Mouse (Mus musculus) erythroblast, embryonic 14.5 days (primary cell): ENCODE measurements around the gene 1110008P14Rik. TPM values are rescaled to one million over a fixed set of nuclear protein-coding genes. Genes with fewer than 3 reads are reported as not detected.
A peak's percentile ranks its signal among the peaks of the same experiment; 100 is the strongest.

Experiments
- H3K27me3 ChIP-seq: 2 replicates; pipeline ENCODE4 v1.6.1; 2012; ENCODE audit warnings: inconsistent platforms; ENCODE audit not compliant: control insufficient read depth
- H3K36me3 ChIP-seq: 2 replicates; pipeline ENCODE4 v1.6.1; 2012; ENCODE audit warnings: mild to moderate bottlenecking, inconsistent platforms; ENCODE audit not compliant: control insufficient read depth
- H3K4me1 ChIP-seq: 2 replicates; pipeline ENCODE4 v1.6.1; 2012; ENCODE audit warnings: inconsistent platforms; ENCODE audit not compliant: control insufficient read depth
- H3K4me3 ChIP-seq: replicated peaks from 2 replicates; pipeline ENCODE3; 2012; ENCODE audit warnings: moderate library complexity, mild to moderate bottlenecking, inconsistent platforms
- H3K9me3 ChIP-seq: 2 replicates; pipeline ENCODE4 v1.6.1; 2012; ENCODE audit warnings: low read length, inconsistent platforms, mixed read lengths; ENCODE audit not compliant: control insufficient read depth
- GATA1 ChIP-seq: IDR thresholded peaks from 2 replicates; pipeline ENCODE4 v1.6.1; 2012; ENCODE audit warnings: low read length, inconsistent platforms, mixed read lengths
- TAL1 ChIP-seq: IDR thresholded peaks from 3 replicates; pipeline ENCODE4 v1.6.1; 2012; ENCODE audit warnings: low read length, inconsistent platforms, mixed read lengths
- polyA plus RNA-seq: library from polyadenylated mRNA; stranded (reverse); fragments of >175 nt; gene quantifications from 2 replicates; pipeline ENCODE4 v1.2.3, GENCODE M21; 2012

The 1110008P14Rik gene
- polyA plus RNA-seq, 1 experiment, result 38.6 TPM

GRCm38 (mm10) chr2:32413936-32414335 is 32.2 kb upstream of the 1110008P14Rik start:
- H3K4me3 ChIP-seq, result no peak overlapping the region
- no peaks in the 10 kb centered on the region for H3K9me3 ChIP-seq
- TF ChIP-seq TAL1 (no peak), GATA1 (no peak)
- peaks cover 55% of the 10 kb centered on the region for H3K36me3 ChIP-seq
- H3K4me1 ChIP-seq, result peaks cover 8% of the 10 kb centered on the region
- H3K27me3 ChIP-seq, result no peaks in the 10 kb centered on the region

DNA sequence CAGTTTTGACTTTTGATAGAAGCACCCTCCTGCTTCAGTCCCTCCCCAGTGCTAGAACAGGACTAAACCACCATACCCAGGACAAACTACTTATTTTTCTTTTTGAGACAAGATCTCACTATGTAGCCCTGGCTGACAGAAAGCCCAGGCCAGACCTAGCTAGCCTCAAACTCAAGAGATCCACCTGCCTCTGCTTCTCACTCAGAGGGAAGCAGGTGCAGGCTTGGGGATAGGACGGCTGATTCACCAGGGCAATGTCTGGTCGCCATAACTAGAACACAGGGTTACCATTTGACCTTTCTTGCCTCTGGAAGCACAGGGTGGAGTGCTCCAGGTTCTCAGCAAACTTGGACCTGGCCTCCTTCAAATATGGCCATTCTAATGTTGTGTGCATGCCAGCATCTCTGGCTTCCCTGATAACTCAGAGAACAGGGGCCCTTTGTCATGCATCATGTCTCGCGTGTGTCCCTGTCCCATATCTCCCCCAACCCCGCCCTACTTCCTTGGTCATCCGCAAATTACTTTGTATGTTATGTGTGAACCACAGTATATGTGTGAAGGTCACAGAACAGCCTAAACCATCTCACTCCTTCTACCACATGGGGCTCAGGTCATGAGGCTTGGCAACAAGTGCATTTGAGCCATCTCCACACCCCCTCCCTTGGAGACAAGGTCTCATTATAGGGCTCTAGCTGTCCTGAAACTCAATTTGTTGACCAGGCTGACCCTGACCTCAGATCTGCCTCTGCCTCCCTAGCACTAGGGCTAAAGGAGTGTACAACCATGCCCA is 31.2 kb upstream of the 1110008P14Rik start:
- TF ChIP-seq GATA1, result no peak
- TF ChIP-seq TAL1, result no peak

DNA sequence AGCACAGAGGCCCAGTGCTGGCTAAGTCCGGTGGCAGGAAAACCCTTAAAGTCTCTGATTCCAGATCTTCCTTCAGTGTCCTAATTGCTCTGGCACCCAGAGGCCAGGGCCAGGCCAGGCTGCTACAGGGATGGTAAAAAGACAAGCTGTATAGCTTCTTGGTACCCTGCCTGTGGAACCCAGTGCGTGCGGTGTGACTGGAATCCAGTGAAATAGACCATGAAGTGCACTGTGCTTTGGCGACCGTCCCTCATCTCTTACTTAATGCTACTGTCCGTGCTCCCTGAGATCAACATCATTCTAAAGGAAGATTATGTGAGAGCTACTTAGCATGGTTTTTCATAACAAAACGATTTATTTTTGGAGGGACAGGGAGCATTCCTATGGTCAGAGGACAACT is 29.7 kb upstream of the 1110008P14Rik start:
- no peak for TF ChIP-seq TAL1
- TF ChIP-seq GATA1, result no peak
- peaks cover 2% of the 10 kb centered on the region for H3K9me3 ChIP-seq
- H3K27me3 ChIP-seq, result no peaks in the 10 kb centered on the region
- H3K4me1 ChIP-seq, result peaks cover 8% of the 10 kb centered on the region
- H3K36me3 ChIP-seq, result peaks cover 30% of the 10 kb centered on the region
- no peak overlapping the region for H3K4me3 ChIP-seq

More for the DNA sequence above, 31.2 kb upstream of the 1110008P14Rik start:
- no peak overlapping the region for H3K4me3 ChIP-seq
- peaks cover 2% of the 10 kb centered on the region for H3K9me3 ChIP-seq
- no peaks in the 10 kb centered on the region for H3K27me3 ChIP-seq
- H3K36me3 ChIP-seq, result peaks cover 45% of the 10 kb centered on the region
- peaks cover 8% of the 10 kb centered on the region for H3K4me1 ChIP-seq

DNA sequence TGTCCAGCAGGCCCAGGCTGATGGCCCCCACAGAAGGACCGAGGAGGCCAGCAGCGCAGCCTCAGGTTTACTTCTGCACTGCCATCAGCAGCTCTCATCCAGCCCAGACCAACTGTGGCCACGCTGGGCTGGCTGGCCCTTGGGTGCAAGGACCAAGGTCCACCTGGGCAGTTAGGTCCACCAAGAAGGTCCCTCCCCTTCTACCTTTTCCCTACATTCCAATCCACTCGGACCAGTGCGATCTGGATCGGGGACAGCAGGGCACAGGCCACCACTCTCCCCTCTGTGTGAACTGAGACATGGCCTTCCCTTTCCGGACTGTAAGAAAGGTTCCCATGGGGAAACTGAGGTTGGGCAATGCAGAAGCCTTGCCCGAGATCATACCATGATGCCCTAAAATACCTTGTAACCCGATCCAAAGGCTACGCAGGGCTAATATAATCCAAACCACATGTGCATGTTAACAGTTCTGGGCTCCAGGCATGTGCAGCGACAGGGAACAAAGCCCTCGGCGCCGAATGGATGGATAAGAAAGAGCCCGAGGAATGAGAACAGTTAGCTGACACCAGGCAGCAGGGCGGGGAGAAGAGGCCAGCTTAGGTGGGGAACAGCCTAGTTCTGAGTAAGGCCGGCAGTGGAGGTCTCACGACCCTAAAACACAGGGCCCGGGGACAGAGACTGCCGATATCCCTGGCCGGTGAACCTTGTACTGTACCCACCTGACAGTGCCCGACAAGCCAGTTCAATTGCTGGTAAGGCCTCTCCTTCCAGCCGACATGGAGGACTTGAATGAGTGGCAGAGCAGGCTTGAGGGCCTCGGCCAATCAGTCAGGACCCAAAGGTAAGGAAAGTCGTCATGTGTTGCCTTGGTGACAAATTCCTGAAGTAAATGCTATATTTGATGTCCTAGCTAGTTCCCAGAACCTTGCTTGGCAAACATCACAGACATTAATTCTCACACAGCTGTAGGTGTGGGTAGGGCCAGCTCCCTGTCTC is 27.0 kb upstream of the 1110008P14Rik start:
- no peaks in the 10 kb centered on the region for H3K27me3 ChIP-seq
- TF ChIP-seq TAL1 (no peak), GATA1 (no peak)

GRCm38 (mm10) chr2:32407144-32407824 is 25.5 kb upstream of the 1110008P14Rik start:
- H3K4me1 ChIP-seq, result no peaks in the 10 kb centered on the region
- H3K9me3 ChIP-seq, result peaks cover 2% of the 10 kb centered on the region
- no peak for TF ChIP-seq TAL1
- TF ChIP-seq GATA1, result no peak
- no peaks in the 10 kb centered on the region for H3K27me3 ChIP-seq
- no peak overlapping the region for H3K4me3 ChIP-seq
- H3K36me3 ChIP-seq, result peaks cover 11% of the 10 kb centered on the region

More for the DNA sequence above, 27.0 kb upstream of the 1110008P14Rik start:
- H3K4me3 ChIP-seq, result no peak overlapping the region
- peaks cover 8% of the 10 kb centered on the region for H3K4me1 ChIP-seq
- peaks cover 4% of the 10 kb centered on the region for H3K36me3 ChIP-seq
- H3K9me3 ChIP-seq, result peaks cover 2% of the 10 kb centered on the region

DNA sequence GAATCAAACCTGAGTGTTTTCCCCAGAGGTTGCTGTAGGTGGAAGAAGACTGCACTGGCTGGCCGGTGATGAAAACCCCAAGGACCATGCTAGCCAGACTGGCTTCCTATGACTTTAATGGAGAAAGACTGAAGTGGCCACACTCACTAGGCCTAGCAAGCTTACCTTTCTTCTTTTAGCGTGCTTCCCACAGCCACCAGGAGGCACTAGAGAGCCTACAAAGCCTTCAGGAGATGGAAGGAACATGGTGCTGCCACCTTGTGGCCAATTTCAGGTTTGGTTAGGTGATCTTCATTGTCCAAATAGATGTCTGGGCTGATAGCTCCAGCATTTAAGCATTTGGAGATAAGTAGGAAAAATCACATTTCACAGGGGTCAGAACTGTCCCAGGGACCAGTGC is 22.9 kb upstream of the 1110008P14Rik start:
- Histone ChIP-seq H3K36me3 (peaks cover 35% of the 10 kb centered on the region), H3K27me3 (no peaks in the 10 kb centered on the region), H3K9me3 (peaks cover 2% of the 10 kb centered on the region), H3K4me3 (no peak overlapping the region), H3K4me1 (peaks cover 12% of the 10 kb centered on the region)
- TF ChIP-seq TAL1, result no peak
- no peak for TF ChIP-seq GATA1

- Histone ChIP-seq H3K36me3 (peaks cover 24% of the 10 kb centered on the region), H3K9me3 (no peaks in the 10 kb centered on the region; the same call in 1 of the 2 replicates), H3K4me3 (peak overlapping the region; percentile 87), H3K4me1 (peaks cover 51% of the 10 kb centered on the region), H3K27me3 (no peaks in the 10 kb centered on the region)
- no peak for TF ChIP-seq GATA1
- no peak for TF ChIP-seq TAL1
Measured at GRCm38 (mm10) chr2:32396695-32397094, 15.0 kb upstream of the 1110008P14Rik start.

DNA sequence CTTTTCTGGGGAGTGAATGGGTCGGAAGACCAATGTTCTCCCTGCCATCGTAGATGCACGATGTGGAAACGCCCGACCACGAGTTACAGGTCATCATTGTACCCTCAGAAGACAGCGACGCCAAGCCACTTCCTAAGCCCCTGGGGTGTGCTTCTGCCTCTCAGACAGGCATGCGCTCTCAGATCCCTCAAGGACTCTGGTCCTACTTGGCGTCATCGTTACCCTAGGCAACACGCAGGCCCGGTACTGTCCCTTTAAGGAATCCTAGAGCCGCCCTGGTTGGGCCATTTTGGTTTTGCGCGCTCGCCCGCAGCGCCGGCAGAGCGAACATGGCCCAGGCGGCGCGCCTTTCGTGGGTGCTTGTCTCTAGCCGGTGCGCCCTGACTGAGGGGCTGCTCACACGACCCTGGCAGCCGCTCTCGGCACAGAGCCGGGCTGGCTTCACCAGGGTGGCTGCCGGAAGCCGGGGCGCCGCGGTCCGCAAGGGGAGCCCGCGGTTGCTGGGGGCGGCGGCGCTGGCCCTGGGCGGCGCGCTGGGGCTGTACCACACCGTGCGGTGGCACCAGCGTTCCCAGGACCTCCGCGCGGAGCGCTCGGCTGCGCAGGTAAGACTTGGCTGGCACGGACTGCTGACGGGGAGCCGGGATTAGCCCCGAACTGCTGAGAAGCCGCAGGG is 14.3 kb upstream of the 1110008P14Rik start:
- no peaks in the 10 kb centered on the region; the same call in 1 of the 2 replicates for H3K9me3 ChIP-seq
- TF ChIP-seq GATA1 (no peak), TAL1 (no peak)
- peaks cover 51% of the 10 kb centered on the region for H3K4me1 ChIP-seq
- H3K4me3 ChIP-seq, result peak overlapping the region; percentile 87
- H3K27me3 ChIP-seq, result no peaks in the 10 kb centered on the region
- peaks cover 19% of the 10 kb centered on the region for H3K36me3 ChIP-seq
